Mouse (Mus musculus) lung, adult 2 months (tissue): ENCODE data around the gene Klhl18.
A peak's percentile ranks its signal among the peaks of the same experiment; 100 is the strongest.

Source experiments
- CTCF ChIP-seq: fragments of 200-500 bp; IDR thresholded peaks from 2 replicates; pipeline ENCODE4 v1.5.1; 2011; ENCODE audit warnings: mild to moderate bottlenecking, low read length, control low read depth; ENCODE audit not compliant: insufficient read depth
- POLR2A ChIP-seq: fragments of 200-500 bp; IDR thresholded peaks from 2 replicates; pipeline ENCODE4 v1.6.1; 2011; ENCODE audit warnings: low read depth, mild to moderate bottlenecking, control low read depth, low read length, borderline replicate concordance; ENCODE audit errors: extremely low read depth

- TF ChIP-seq CTCF = peak; percentile 29
- no peak for TF ChIP-seq POLR2A
These were observed 14.4 kb upstream of the Klhl18 start for GRCm38 (mm10) chr9:110490913-110491312.
